Mouse (Mus musculus) liver, adult 2 months (tissue): Measurements from ENCODE around the gene Rtel1. TPM values are rescaled to one million over a fixed set of nuclear protein-coding genes. Genes with fewer than 3 reads are reported as not detected.

Experiments
- DNase-seq: peaks from one replicate; pipeline ENCODE4 v3.0.0-alpha.2; 2011; ENCODE audit warnings: low read depth, low spot score; ENCODE audit errors: extremely low read depth
- H3K27ac ChIP-seq: fragments of 200-500 bp; replicated peaks from 2 replicates; pipeline ENCODE4 v1.5.1; 2012; ENCODE audit warnings: low read depth, mild to moderate bottlenecking, control low read depth, inconsistent platforms, low read length; ENCODE audit not compliant: insufficient read depth
- H3K27me3 ChIP-seq: fragments of 200-500 bp; 2 replicates; pipeline ENCODE4 v1.6.1; 2012; ENCODE audit warnings: mild to moderate bottlenecking, moderate library complexity, low read length, inconsistent platforms; ENCODE audit not compliant: control insufficient read depth, insufficient read depth
- H3K36me3 ChIP-seq: fragments of 200-500 bp; 2 replicates; pipeline ENCODE4 v1.6.1; 2012; ENCODE audit warnings: low read length, inconsistent platforms; ENCODE audit not compliant: control insufficient read depth, insufficient read depth
- H3K4me1 ChIP-seq: fragments of 200-500 bp; 2 replicates; pipeline ENCODE4 v1.6.1; 2011; ENCODE audit warnings: low read length; ENCODE audit not compliant: control insufficient read depth, insufficient read depth
- H3K4me3 ChIP-seq: fragments of 200-500 bp; 2 replicates; pipeline ENCODE4 v1.5.1; 2011; ENCODE audit warnings: low read depth, mild to moderate bottlenecking, control low read depth, low read length, moderate library complexity; ENCODE audit not compliant: insufficient read depth
- H3K79me2 ChIP-seq: fragments of 200-500 bp; 2 replicates; pipeline ENCODE4 v1.6.1; 2012; ENCODE audit warnings: inconsistent platforms, mild to moderate bottlenecking, low read length, moderate library complexity; ENCODE audit not compliant: control insufficient read depth, insufficient read depth
- H3K9ac ChIP-seq: fragments of 200-500 bp; 2 replicates; pipeline ENCODE4 v1.6.1; 2012; ENCODE audit warnings: low read depth, mild to moderate bottlenecking, control low read depth, inconsistent platforms, low read length
- CTCF ChIP-seq: fragments of 200-500 bp; IDR thresholded peaks from 2 replicates; pipeline ENCODE4 v1.5.1; 2011; ENCODE audit warnings: low read depth, low read length, control low read depth
- POLR2A ChIP-seq: fragments of 200-500 bp; IDR thresholded peaks from 2 replicates; pipeline ENCODE4 v1.6.1; 2011; ENCODE audit warnings: low read length, control low read depth; ENCODE audit not compliant: insufficient read depth; ENCODE audit errors: extremely low read depth
- WGBS: fragments of 180-500 bp; shearing (Covaris S2); methylation state at CpG from one replicate; pipeline ENCODE4 v1.1.7; 2018; 5-methylcytosine and 5-hydroxymethylcytosine counted together
- polyA plus RNA-seq: library from polyadenylated mRNA; depleted of rRNA; stranded (reverse); fragments of >200 nt; gene quantifications from 2 replicates; pipeline ENCODE4 v1.2.3, GENCODE M21; 2012
- total RNA-seq: library from RNA; depleted of rRNA; stranded (reverse); fragments of >200 nt; gene quantifications from 2 replicates; pipeline ENCODE4 v1.2.3, GENCODE M21; 2014

The Rtel1 gene
- total and polyA plus RNA-seq, 2 experiments: 13.5 to 17.5 TPM

GRCm38 (mm10) chr2:181364487-181364859, 44.9 kb downstream of the Rtel1 start:
- H3K9ac ChIP-seq: peak overlapping the region; percentile 95
- H3K36me3 ChIP-seq: peaks cover 16% of the 10 kb centered on the region
- 6% methylated on average over 14 of the region's 14 CpGs for WGBS
- H3K4me1 ChIP-seq: peaks cover 14% of the 10 kb centered on the region
- H3K27me3 ChIP-seq: no peaks in the 10 kb centered on the region
- H3K4me3 ChIP-seq: peak overlapping the region; percentile 87
- H3K27ac ChIP-seq: peak overlapping the region; percentile 37; the same call in 1 of the 2 replicates
- no peak for TF ChIP-seq CTCF
- no peak for TF ChIP-seq POLR2A
- no peak for DNase-seq
- H3K79me2 ChIP-seq: peaks cover 7% of the 10 kb centered on the region; the same call in 1 of the 2 replicates

GRCm38 (mm10) chr2:181364860-181365596, 45.5 kb downstream of the Rtel1 start, which contains the start of the genes Zgpat and Arfrp1:
Gene Zgpat, plus strand, starts transcription at chr2:181364928.
Gene Arfrp1, minus strand, starts transcription at chr2:181365404.
- H3K27ac ChIP-seq: peak within 1 kb of the TSS; percentile 79
- peaks cover 14% of the 10 kb centered on the region for H3K4me1 ChIP-seq
- H3K27me3 ChIP-seq: no peaks in the 10 kb centered on the region
- peak; percentile 78 for DNase-seq
- peak within 1 kb of the TSS; percentile 87 for H3K4me3 ChIP-seq
- WGBS: under 1% methylated on average over 71 of the region's 71 CpGs
- H3K79me2 ChIP-seq: peaks cover 11% of the 10 kb centered on the region; the same call in 1 of the 2 replicates
- peak within 1 kb of the TSS; percentile 95 for H3K9ac ChIP-seq
- peaks cover 15% of the 10 kb centered on the region for H3K36me3 ChIP-seq
- TF ChIP-seq CTCF: no peak
- peak; percentile 55; the same call in 1 of the 2 replicates for TF ChIP-seq POLR2A

GRCm38 (mm10) chr2:181365655-181366075, 46.1 kb downstream of the Rtel1 start:
- Histone ChIP-seq H3K4me1 (peaks cover 14% of the 10 kb centered on the region), H3K4me3 (peak overlapping the region; percentile 87), H3K36me3 (peaks cover 9% of the 10 kb centered on the region), H3K79me2 (peaks cover 13% of the 10 kb centered on the region; the same call in 1 of the 2 replicates), H3K27ac (peak overlapping the region; percentile 79), H3K27me3 (no peaks in the 10 kb centered on the region), H3K9ac (peak overlapping the region; percentile 82)
- peak; percentile 49 for DNase-seq
- no peak for TF ChIP-seq CTCF
- no peak for TF ChIP-seq POLR2A
- WGBS: under 1% methylated on average over 20 of the region's 20 CpGs

DNA sequence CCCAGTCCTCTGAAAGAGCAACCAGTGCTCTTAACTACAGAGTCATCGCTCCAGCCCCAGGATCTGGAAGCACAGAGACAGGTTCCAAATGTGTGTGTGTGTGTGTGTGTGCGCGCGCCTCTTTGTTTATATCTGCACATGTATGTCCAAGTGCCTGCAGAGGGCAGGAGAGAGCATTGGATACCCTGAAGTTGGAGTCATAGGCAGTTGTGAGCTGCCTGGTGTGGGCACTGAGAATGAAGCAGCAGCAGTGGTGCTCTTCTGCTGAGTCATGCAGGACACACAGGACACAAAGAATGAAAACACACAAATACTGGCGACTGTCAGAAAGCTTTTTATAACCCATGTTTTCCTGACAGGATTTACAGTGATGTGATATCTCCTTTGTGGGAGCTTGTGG, 50.5 kb downstream of the Rtel1 start:
- peaks cover 12% of the 10 kb centered on the region for H3K4me1 ChIP-seq
- no peak for TF ChIP-seq POLR2A
- TF ChIP-seq CTCF: no peak
- H3K27ac ChIP-seq: no peak overlapping the region
- no peak overlapping the region for H3K4me3 ChIP-seq
- no peaks in the 10 kb centered on the region; the same call in 1 of the 2 replicates for H3K36me3 ChIP-seq
- H3K9ac ChIP-seq: no peak overlapping the region
- H3K79me2 ChIP-seq: peaks cover 20% of the 10 kb centered on the region; the same call in 1 of the 2 replicates
- 91% methylated on average over 5 of the region's 5 CpGs for WGBS
- H3K27me3 ChIP-seq: no peaks in the 10 kb centered on the region
- DNase-seq: peak; percentile 18

GRCm38 (mm10) chr2:181375787-181376186, 56.2 kb downstream of the Rtel1 start:
- peak; percentile 49 for DNase-seq
- H3K27ac ChIP-seq: no peak overlapping the region
- H3K27me3 ChIP-seq: no peaks in the 10 kb centered on the region
- no peak for TF ChIP-seq CTCF
- no peak for TF ChIP-seq POLR2A
- H3K36me3 ChIP-seq: peaks cover 9% of the 10 kb centered on the region
- 92% methylated on average over 2 of the region's 2 CpGs for WGBS
- peaks cover 3% of the 10 kb centered on the region for H3K4me1 ChIP-seq
- H3K4me3 ChIP-seq: no peak overlapping the region
- H3K9ac ChIP-seq: no peak overlapping the region
- peaks cover 8% of the 10 kb centered on the region; the same call in 1 of the 2 replicates for H3K79me2 ChIP-seq

GRCm38 (mm10) chr2:181377230-181377629, 57.7 kb downstream of the Rtel1 start:
- Histone ChIP-seq H3K4me1 (peaks cover 3% of the 10 kb centered on the region), H3K27ac (no peak overlapping the region), H3K27me3 (no peaks in the 10 kb centered on the region), H3K9ac (no peak overlapping the region), H3K79me2 (no peaks in the 10 kb centered on the region; the same call in 1 of the 2 replicates), H3K36me3 (peaks cover 11% of the 10 kb centered on the region), H3K4me3 (no peak overlapping the region)
- DNase-seq: no peak
- no peak for TF ChIP-seq CTCF
- no peak for TF ChIP-seq POLR2A
- WGBS: 71% methylated on average over 2 of the region's 2 CpGs
